Mouse (Mus musculus) B cell, adult 2 months (primary cell): ENCODE measurements around the gene Fam206a.
A peak's percentile ranks its signal among the peaks of the same experiment; 100 is the strongest.

ENCODE experiments used
- DNase-seq, 2 experiments: peaks; one replicate each; pipeline ENCODE4 v3.0.0; 2022

Fam206a gene

DNA sequence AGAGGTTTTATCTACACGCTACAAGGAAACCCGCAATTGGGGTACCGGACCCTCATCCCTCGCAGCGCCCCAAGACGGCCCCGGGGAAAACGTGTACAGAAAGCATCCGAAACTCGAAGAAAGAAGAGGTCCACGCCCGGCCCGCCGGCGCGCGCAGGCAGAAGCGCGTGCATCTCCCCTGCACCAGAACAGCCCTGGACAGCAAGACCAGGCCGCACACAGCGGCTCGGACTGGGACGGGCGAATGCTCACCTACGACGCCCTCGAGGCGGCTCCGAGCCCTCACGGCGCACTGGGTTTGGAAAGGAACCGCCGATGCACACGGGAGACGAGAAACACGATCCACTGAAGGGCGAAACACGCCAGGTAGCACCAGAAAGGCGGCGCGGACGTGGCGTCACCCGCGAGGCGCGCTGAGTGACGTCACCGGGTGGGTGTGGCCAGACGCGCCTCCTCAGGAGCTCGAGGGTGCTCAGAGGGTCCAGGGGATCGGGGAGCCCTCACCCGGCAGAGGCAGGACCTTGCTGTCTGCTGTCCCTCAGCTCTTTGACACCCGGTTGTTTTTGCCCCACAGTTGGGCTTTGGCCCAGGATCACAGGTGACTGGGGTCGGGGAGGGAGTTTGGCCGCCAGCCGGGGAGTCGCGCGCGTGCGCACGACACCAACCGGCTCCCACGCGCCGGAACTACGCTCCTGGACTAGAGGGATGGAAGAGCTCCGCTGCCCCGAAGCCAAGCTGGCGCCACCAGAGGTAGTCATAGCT is at the start of gene Fam206a, which contains the start of gene Elp1:
TSS of gene Fam206a (plus strand) at position 439 of the 762 bp plus-strand sequence.
TSS of gene Elp1 (minus strand) at position 425 of the 762 bp plus-strand sequence.
- DNase-seq: peak; percentile 99 to 100

GRCm38 (mm10) chr4:56756021-56756420 is 46.1 kb upstream of the Fam206a start:
- DNase-seq: no peak

DNA sequence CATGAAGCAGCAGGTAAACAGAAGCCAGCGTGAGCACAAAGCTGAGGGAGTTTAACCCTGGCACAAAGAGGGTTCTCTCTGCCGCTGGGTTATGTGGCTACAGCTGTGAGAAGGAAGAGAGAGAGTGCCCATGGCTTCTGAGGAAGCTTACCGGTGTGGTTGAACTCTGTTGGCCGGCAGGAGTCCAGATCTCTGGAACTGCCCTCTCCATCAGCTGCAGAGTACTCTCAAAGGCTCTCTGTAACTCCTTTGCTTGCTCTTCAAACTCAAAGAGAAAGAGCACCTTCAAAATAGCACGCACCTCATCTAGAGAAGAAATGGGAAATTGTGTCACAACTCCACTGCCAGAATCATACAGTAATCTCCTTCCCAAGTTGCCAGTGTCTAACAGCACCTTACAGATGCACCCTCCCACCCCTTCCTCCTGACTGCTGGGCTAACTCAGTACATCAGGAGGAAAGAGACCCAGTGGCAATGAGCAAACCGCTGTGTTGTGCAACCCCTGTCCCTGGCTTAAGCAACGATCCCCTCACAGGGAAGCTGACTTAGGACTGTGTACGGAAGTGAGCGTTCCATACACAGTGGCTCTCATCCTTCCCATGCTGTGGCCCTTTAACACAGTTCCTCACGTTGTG is 45.1 kb upstream of the Fam206a start:
- no peak for DNase-seq

DNA sequence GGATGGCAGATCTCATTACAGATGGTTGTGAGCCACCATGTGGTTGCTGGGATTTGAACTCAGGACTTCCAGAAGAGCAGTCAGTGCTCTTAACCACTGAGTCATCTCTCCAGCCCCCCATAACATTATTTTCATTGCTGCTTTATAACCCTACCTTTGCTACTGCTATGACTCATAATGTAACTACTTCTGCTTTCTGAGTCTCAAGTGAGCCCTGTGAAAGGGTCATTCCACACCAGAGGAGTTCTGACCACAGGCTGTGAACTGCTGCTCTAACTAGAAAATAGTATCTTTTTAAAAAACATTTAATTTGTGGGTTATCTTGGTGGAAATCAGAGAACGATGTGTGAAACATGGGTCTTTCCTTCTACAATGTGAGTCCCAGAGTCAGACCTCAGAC is 44.5 kb upstream of the Fam206a start:
- DNase-seq: no peak

- DNase-seq: no peak
Observed at GRCm38 (mm10) chr4:56767861-56768284, 34.3 kb upstream of the Fam206a start.

DNA sequence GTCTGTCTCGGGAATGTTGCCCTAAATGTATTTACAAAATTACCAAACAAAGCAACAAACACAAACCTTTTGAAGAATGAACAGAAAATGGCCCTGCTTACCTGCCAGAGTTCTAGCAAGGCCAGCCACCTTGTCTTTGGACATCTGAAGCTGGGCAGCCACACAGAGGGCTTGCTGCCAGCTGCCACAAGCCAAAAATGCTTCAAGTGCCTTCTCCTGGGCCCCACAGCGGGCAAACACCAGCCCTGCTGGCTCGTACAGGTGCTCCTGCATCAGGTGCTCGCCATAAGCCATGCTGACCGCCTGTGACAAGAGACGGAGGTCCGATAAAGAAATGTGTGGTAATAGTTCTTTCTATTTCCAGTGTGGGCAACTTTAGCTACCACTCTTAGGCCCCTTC is 33.2 kb upstream of the Fam206a start:
- no peak for DNase-seq

GRCm38 (mm10) chr4:56771065-56771464 is 31.1 kb upstream of the Fam206a start:
- no peak for DNase-seq

- DNase-seq: peak; percentile 2 to 7
Observed at GRCm38 (mm10) chr4:56791373-56791772, 10.8 kb upstream of the Fam206a start.

DNA sequence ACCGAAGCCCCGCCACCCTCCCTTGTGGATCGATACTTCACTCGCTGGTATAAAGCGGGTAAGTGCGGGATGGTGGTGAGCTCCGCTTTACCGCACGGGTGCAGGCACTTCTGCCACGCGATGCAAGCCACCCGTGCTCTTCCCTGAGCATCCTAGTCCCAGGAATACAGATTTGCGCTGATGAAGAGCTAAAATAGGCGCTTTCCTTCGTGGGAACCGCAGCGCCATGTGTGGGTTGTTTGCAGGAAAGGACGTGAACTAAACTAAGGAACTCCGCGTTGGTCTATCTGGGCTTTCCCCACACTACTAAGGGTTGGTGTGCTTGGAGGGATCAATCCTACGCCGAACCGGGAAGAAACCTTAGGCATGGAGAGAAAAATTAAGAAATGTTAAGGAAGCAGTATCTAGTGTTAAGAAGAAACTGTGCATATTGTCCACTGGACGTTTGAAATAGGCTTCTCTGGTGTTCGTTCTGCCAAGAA is 565 bp downstream of the Fam206a start:
- DNase-seq: no peak

- DNase-seq: no peak
Observed at GRCm38 (mm10) chr4:56809050-56809449, 6.9 kb downstream of the Fam206a start.

DNA sequence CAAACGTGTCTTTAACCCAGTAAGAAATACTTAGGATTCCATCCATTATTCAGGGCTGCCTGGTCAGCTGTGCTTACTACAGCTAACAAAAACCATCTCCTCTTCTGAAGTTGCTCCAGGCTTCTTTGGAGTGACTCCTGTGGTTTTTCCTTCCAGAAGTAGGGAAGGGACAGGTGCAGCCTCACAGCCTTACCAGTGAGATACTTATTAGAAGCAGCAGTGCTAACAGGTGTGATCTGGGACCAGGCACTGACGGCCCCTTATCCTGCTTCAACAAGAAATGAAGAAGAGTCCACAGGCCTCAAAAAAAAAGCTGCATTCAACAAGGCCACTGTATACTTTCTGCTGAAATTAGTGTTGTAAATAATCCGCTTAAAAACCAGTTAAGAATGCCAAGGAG is 9.5 kb downstream of the Fam206a start:
- no peak for DNase-seq

- no peak for DNase-seq
Observed at GRCm38 (mm10) chr4:56812096-56812495, 10.0 kb downstream of the Fam206a start.

- DNase-seq: no peak
Observed at GRCm38 (mm10) chr4:56815131-56815530, 13.0 kb downstream of the Fam206a start.

- peak; percentile 13 to 15 for DNase-seq
Observed at GRCm38 (mm10) chr4:56820017-56820550, 17.9 kb downstream of the Fam206a start.

- no peak for DNase-seq
Observed at GRCm38 (mm10) chr4:56824231-56824630, 22.1 kb downstream of the Fam206a start.

DNA sequence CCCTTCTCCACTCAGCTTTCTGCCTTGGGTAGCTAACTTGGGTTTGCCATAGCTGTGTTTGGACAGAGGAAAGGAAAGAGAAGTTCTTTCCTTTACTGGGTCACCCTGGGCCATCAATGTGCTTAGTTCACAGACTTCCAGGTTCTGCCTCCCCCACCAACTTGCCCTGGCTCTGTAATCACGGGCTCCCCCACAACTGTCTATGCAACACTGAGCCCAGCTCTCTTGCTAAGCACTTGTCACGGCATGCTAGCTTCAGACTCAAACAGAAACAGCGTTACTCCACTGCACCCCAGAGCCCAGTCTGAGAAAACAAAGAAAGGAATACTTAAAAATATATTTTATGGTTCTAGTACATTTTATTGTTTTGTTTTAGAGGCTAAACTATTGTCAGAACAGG is 26.8 kb downstream of the Fam206a start:
- no peak for DNase-seq

DNA sequence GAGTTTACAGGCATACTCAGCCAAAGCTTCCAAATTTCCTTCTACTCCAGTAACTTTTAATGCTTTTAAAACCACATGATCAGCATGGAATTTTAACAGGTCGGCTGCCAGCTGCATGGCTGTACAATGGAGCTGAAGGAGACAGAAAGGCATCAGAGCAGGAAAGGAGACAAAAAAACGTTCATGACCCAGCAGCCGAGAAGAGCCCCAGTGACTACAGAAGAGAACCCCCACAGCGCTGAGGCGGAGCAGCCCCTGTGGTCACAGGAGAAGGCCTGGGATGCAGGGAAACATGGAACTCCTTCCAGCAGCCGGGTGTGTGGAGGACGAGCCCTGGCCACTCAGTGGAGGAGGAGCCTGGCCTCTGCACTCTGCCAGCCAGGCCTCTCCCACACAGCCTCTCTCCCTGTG is 27.4 kb downstream of the Fam206a start:
- no peak for DNase-seq

GRCm38 (mm10) chr4:56831013-56831609 is 29.0 kb downstream of the Fam206a start:
- peak; percentile 13 to 22 for DNase-seq

- no peak for DNase-seq
Observed at GRCm38 (mm10) chr4:56831998-56832397, 29.9 kb downstream of the Fam206a start.

- no peak for DNase-seq
Observed at GRCm38 (mm10) chr4:56837661-56838060, 35.5 kb downstream of the Fam206a start.

DNA sequence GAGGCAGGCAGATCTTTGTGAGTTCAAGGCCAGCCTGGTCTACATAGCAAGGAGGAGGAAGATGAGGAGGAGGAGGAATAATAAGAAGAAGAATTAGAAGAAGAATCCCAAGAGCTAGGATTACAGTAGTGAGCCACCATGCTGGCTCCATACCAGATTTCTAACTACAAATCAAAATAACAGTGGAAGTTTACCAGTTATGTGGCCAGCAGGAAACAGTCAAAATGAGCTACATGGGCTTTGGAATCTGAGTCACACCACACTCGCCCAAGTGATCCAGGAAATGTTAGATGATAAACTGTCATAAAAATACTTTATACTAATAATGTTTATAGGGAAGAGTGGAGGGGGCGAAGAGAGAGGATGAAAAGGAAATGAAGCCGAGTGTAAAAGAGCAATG is 38.2 kb downstream of the Fam206a start:
- DNase-seq: no peak

DNA sequence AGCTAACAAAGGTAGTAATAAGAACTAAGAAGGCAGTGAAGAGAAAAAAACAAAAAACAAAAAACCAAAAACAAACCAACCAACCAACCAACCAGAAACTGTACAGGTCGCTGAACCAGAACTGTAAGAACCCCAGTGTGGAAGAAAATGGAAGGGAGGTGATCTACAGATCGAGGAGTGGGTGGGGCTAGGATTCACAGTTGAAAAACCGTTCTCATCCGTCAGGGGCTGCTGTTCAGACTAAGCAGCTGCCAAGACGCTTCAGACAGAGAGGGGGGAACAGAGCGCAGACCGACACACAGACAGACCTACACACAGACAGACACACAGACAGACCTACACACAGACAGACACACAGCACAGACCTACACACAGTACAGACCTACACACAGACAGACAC is 40.4 kb downstream of the Fam206a start:
- DNase-seq: no peak

DNA sequence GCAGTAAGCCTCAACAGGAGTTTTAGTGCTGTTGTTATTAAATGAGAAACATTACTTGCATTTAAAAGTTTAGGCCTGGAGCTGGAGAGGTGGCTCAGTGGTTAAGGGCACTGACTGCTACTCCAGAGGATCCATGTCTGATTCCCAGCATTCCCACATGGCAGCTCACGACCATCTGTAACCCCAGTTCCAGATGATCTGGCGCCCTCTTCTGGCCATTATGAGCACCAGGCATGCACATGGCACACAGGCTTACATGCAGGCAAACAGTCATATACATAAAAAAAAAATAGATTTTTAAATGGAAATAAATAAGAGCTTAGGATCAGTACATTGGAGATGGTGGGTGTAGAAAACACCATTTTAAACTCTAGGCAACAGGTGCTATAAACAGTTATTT is 41.8 kb downstream of the Fam206a start:
- DNase-seq: no peak

- no peak for DNase-seq
Observed at GRCm38 (mm10) chr4:56844911-56845310, 42.8 kb downstream of the Fam206a start.
